Mouse (Mus musculus) urinary bladder, postnatal 36 days (tissue): ENCODE results near the gene Comt.

Experiments used
- DNase-seq, 2 experiments: peaks; one replicate each; pipeline ENCODE4 v3.0.0; 2022; ENCODE audit warnings: low spot score in 2 of 2, mixed read lengths in 1 of 2

Comt gene

GRCm38 (mm10) chr16:18388583-18389435, 37.8 kb downstream of the Comt start:
- no peak for DNase-seq

- DNase-seq = no peak
Observed at GRCm38 (mm10) chr16:18387704-18388582, 38.7 kb downstream of the Comt start.

GRCm38 (mm10) chr16:18386972-18387371, 39.7 kb downstream of the Comt start:
- no peak for DNase-seq

- DNase-seq = no peak
Observed at GRCm38 (mm10) chr16:18386451-18386850, 40.2 kb downstream of the Comt start.

GRCm38 (mm10) chr16:18385411-18385810, 41.2 kb downstream of the Comt start:
- DNase-seq = no peak

- DNase-seq = no peak
Observed at GRCm38 (mm10) chr16:18384659-18385058, 42.0 kb downstream of the Comt start.

DNA sequence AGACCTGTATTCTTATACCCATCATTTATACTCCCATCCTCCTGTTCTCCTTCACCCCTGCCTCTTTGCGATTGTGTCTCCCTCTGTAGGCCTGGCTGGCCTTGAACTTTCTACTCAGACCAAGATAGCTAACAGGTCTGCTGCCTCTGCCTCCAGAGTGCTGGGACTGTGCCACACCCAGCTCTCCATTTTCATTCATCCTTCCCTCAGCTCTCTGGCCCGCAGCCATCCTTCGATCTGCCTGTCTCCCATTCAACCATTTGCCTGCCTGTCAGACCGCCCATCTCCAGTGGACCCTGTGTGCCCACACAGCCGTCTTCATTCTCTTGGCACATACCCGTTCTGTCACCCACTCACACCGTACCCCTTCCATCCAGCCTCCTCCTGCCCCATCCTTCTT, 42.4 kb downstream of the Comt start:
- DNase-seq = no peak

DNA sequence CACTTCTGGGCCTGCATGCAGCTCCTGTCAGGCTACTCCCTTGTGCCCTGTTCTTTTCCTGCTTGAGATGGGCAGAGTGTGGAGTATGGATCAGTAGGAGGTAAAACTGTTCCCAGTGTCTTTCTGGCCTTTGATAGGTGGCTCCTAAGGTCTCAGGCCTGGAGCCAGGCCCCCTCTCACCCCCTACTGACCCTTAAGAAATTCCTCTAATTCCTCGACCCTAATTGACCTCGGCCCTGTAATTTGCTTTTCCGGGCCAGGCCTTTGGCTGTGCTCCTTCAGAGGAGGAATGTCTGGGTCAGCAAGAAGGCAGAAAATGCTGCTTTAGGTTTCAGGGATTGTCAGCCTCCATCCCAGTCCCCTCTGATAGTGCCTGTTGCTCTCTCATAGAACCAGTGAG, 42.9 kb downstream of the Comt start:
- no peak for DNase-seq

- no peak for DNase-seq
Observed at GRCm38 (mm10) chr16:18383045-18383726, 43.5 kb downstream of the Comt start.

DNA sequence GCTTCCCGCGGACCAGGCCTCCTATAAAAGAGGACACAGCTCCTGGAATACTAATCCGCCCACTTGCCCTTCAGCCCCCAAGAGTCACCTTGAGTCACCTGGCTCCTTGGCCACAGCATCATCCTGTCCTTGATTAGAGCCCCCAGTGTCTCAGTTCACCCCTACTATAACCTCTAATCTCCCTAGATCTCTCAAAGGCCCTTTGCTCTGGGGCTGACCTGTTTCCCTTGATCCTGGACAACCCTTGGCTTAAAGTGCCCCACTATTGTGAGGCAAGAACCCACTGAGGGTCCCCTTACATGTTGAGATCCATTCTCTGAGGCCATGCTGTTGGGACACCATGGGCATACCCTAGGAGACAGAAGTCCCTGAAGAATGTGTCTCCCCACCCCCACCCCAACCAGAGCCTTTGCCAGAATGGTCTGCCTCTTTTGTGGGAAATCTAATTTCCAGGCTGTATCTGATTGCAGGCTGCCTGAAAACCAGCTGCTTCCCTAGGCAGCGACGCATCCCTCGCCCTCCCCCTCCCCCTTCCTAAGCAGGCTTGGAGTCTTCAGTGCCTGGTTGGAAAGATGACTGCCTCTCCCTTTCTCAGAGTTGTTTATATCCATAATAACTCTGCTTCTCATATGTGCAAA, 44.9 kb downstream of the Comt start:
- no peak for DNase-seq

- no peak for DNase-seq
Observed at GRCm38 (mm10) chr16:18380495-18381063, 46.1 kb downstream of the Comt start.

DNA sequence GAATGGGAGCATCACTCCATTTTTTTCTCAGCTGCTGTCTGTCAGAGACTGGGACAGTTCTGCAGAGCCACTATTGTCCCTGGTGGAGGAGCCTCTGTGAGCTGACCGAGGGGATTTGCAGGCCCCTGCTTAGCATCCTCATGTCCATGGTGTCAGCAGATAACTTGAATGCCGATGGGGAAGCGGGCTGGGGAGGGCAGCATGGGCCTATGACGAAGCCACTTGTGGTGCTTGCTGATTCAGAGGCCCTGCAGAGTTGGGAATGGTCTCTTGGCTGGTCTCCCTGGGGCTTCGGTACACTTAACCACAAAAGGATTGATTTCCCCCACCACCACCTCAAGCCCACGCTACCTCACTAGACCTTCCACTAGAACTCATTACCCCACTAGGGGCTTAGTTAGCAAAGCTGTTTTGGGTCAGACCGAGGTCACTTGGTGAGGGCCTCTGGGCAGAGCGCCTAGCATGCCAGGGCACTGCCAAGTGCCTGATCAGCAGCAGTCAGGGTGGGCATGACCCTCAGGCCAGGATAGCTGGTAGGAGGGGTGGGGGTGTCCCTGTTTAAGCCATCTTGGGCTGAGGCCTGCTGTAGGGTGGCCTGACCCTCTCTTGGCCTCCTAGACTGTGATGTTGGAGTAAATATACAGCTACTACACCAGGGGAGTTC, 47.2 kb downstream of the Comt start:
- no peak for DNase-seq

GRCm38 (mm10) chr16:18378489-18378888, 48.2 kb downstream of the Comt start:
- no peak for DNase-seq

DNA sequence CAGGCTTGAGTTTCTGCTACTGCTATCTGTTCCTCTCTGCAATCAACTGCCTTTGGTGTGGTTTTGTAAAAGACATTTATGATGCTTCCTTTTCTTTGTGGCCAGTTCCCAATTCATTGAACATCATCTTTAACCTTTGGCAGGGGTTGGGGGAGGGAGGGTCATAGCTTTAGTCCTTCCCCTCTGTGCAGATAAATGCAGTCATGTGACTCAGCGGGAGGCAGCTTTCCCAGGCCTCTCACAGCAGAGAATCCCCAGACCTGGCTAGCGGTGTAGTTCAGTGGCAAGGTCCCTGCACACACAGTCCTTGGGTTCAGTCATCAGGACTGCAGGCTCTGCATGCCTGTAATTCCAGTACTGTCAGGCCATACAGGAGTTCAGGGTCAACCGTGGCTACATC, 49.4 kb downstream of the Comt start:
- no peak for DNase-seq

DNA sequence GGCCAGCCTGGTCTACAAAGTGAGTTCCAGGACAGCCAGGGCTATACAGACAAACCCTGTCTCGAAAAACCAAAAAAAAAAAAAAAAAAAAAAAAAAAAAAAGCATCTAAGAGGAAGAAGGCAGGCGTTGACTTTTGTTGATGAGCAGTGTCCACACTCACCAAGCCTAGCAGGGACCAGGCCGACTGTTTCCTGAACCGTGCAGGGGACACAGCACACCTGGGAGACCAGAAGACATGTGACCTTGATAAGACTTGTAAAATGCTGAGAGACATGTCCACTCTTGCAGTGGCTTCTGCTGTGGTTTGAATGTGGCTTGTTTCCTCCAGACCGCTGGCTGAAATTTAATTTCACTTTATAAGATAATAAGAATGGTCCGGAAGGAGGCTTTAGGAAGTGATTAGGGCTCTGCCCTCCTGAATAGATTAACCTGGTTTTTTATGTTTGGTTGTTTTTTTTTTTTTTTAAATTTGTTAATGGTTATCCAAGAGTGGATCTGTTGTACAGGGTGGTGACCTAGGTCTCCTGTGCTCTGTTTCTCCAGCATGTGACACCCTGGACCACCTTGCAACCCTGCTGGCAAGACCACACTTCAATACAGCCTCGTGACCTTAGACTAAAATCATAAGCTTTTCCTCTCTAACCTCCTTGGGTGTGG, 50.2 kb downstream of the Comt start:
- DNase-seq = peak in 1 of 2 experiments; percentile 23

DNA sequence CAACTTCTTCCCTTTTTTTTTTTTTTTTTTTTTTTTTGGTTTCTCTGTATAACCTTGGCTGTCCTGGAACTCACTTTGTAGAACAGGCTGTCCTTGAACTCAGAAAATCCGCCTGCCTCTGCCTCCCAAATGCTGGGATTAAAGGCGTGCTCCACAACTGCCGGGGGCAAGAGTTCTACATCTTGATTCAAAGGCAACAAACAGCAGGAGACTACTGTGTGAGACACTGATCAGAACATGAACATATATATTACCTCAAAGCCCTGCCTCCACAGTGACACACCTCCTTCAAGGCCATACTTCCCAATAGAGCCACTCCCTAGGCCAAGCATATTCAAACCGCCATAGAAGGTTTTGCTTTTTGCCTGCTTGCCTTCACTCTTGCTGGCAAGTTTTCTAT, 53.0 kb downstream of the Comt start:
- no peak for DNase-seq

- DNase-seq = no peak
Observed at GRCm38 (mm10) chr16:18370197-18370596, 56.5 kb downstream of the Comt start.

DNA sequence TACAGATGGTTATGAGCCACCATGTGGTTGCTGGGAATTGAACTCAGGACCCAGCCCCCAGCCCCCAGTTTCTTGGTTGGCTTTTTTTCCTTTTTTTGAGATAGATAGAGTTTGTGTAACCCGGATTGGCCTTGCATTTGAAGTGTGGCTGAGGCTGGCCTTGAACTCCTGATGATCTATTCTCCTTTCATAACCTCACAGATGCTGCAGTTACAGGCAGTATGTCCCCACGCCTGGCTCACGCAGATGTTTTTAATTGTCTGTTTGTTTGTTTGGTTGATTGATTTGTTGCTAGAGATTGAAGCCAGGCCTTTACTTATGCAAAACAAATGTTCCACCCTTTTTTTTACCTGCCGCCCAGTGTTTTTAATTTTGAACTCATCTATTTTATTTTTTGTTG, 59.8 kb downstream of the Comt start:
- DNase-seq = no peak

GRCm38 (mm10) chr16:18362948-18363347, 63.7 kb downstream of the Comt start:
- DNase-seq = no peak

DNA sequence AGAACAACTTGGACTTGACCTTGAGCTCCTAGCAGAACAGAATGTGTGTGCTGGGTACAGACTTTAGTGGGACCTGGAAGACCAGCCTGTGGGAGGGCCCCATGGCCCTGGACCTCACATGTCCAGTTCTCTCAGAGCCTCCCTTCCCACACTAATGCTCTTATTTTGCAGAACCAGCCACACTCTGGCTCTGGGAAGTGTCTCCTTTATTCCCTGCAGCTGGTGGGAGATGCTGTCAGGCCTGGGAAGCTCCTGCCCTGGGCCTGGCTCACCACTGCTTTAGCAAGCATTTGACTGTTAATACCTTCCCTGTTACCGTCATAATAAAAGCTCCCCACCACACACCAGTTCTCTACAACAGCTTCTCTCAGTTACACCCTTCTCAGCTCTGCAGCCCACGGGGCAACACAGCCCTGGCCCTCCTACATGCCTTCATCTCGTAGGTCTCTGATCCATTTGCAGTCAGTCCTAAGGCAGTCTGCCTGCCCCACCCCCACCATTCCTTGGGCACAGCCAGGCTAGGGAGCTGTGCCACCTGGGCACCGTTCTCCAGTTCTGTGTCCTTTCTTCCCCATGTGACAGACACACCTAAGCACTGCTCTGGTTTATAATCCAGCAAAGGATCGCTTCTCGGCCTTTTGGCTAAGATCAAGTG, 66.4 kb downstream of the Comt start:
- DNase-seq = no peak
